Mouse (Mus musculus) liver, embryonic 16.5 days (tissue): ENCODE measurements around the gene Bmper. TPM values are rescaled to one million over a fixed set of nuclear protein-coding genes. Genes with fewer than 3 reads are reported as not detected.

ENCODE experiments used
- ATAC-seq: fragments of 200-750 bp; cut with Nextera tagmentation; 2 replicates; pipeline ENCODE4 v1.8.0; 2017; ENCODE audit warnings: low read depth, mild to moderate bottlenecking, moderate number of reproducible peaks, moderate library complexity
- H3K27ac ChIP-seq: fragments of 300-500 bp; sonication (generic); 2 replicates; pipeline ENCODE4 v1.5.1; 2014; ENCODE audit warnings: mild to moderate bottlenecking, low read length
- H3K27me3 ChIP-seq: fragments of 300-500 bp; sonication (generic); 2 replicates; pipeline ENCODE4 v1.6.1; 2014; ENCODE audit warnings: low read depth, low read length, mixed read lengths; ENCODE audit not compliant: control insufficient read depth, insufficient read depth
- H3K36me3 ChIP-seq: fragments of 300-500 bp; sonication (generic); 2 replicates; pipeline ENCODE4 v1.6.1; 2014; ENCODE audit warnings: mild to moderate bottlenecking; ENCODE audit not compliant: control insufficient read depth, insufficient read depth
- H3K4me1 ChIP-seq: fragments of 300-500 bp; sonication (generic); 2 replicates; pipeline ENCODE4 v1.6.1; 2014; ENCODE audit warnings: low read depth, low read length, mixed read lengths; ENCODE audit not compliant: control insufficient read depth
- H3K4me2 ChIP-seq: fragments of 300-500 bp; sonication (generic); 2 replicates; pipeline ENCODE4 v1.6.1; 2014; ENCODE audit warnings: low read depth, low read length, mixed read lengths
- H3K4me3 ChIP-seq: fragments of 300-500 bp; sonication (generic); 2 replicates; pipeline ENCODE4 v1.5.1; 2014; ENCODE audit warnings: low read depth, mild to moderate bottlenecking, low read length
- H3K9ac ChIP-seq: fragments of 300-500 bp; sonication (generic); 2 replicates; pipeline ENCODE4 v1.6.1; 2014; ENCODE audit warnings: low read depth, low read length
- H3K9me3 ChIP-seq: fragments of 300-500 bp; sonication (generic); replicated peaks from 2 replicates; pipeline ENCODE4 v1.6.1; 2016; ENCODE audit warnings: low read length; ENCODE audit not compliant: control insufficient read depth
- WGBS: fragments of 180-500 bp; shearing (Covaris S2); extraction: QIAGEN DNeasy Blood & Tissue Kit; methylation state at CpG from one replicate; pipeline ENCODE4 v1.1.7; 2014; ENCODE audit not compliant: insufficient replicate concordance; 5-methylcytosine and 5-hydroxymethylcytosine counted together
- polyA plus RNA-seq: library from polyadenylated mRNA; unstranded; fragments of >200 nt; fragmentation: Nextera tagmentation; extraction: Ambion mirVana; gene quantifications from 2 replicates; pipeline ENCODE4 v1.2.1, GENCODE M21; 2015

The Bmper gene
- polyA plus RNA-seq, 1 experiment from 2014 or later = 0.40 TPM

- Histone ChIP-seq H3K4me3 (no peak overlapping the region), H3K36me3 (no peaks in the 10 kb centered on the region), H3K4me1 (no peaks in the 10 kb centered on the region), H3K27ac (no peak overlapping the region), H3K9me3 (no peaks in the 10 kb centered on the region), H3K4me2 (no peak overlapping the region), H3K9ac (no peak overlapping the region), H3K27me3 (no peaks in the 10 kb centered on the region)
- no peak for ATAC-seq
- 40% methylated on average over 4 of the region's 4 CpGs for WGBS
Observed at GRCm38 (mm10) chr9:23306226-23306625, 83.3 kb downstream of the Bmper start.

GRCm38 (mm10) chr9:23307835-23308234 is 85.0 kb downstream of the Bmper start:
- no peaks in the 10 kb centered on the region for H3K9me3 ChIP-seq
- H3K9ac ChIP-seq = no peak overlapping the region
- 72% methylated on average over 2 of the region's 2 CpGs for WGBS
- no peaks in the 10 kb centered on the region for H3K27me3 ChIP-seq
- H3K36me3 ChIP-seq = no peaks in the 10 kb centered on the region
- no peak for ATAC-seq
- no peaks in the 10 kb centered on the region for H3K4me1 ChIP-seq
- H3K27ac ChIP-seq = no peak overlapping the region
- H3K4me2 ChIP-seq = no peak overlapping the region
- H3K4me3 ChIP-seq = no peak overlapping the region

GRCm38 (mm10) chr9:23310953-23311352 is 88.1 kb downstream of the Bmper start:
- Histone ChIP-seq H3K4me3 (no peak overlapping the region), H3K9ac (no peak overlapping the region), H3K4me1 (no peaks in the 10 kb centered on the region), H3K27ac (no peak overlapping the region), H3K36me3 (no peaks in the 10 kb centered on the region), H3K4me2 (no peak overlapping the region), H3K9me3 (no peaks in the 10 kb centered on the region), H3K27me3 (no peaks in the 10 kb centered on the region)
- 41% methylated on average over 3 of the region's 3 CpGs for WGBS
- ATAC-seq = no peak

- Histone ChIP-seq H3K27ac (no peak overlapping the region), H3K4me3 (no peak overlapping the region), H3K36me3 (no peaks in the 10 kb centered on the region), H3K27me3 (no peaks in the 10 kb centered on the region), H3K4me1 (no peaks in the 10 kb centered on the region), H3K9me3 (no peaks in the 10 kb centered on the region), H3K9ac (no peak overlapping the region), H3K4me2 (no peak overlapping the region)
- no peak for ATAC-seq
Observed at GRCm38 (mm10) chr9:23311956-23312355, 89.1 kb downstream of the Bmper start.

- no peak overlapping the region for H3K4me2 ChIP-seq
- no peaks in the 10 kb centered on the region for H3K9me3 ChIP-seq
- H3K4me3 ChIP-seq = no peak overlapping the region
- 48% methylated on average over 2 of the region's 2 CpGs for WGBS
- H3K4me1 ChIP-seq = no peaks in the 10 kb centered on the region
- no peak overlapping the region for H3K9ac ChIP-seq
- ATAC-seq = no peak
- no peak overlapping the region for H3K27ac ChIP-seq
- no peaks in the 10 kb centered on the region for H3K36me3 ChIP-seq
- no peaks in the 10 kb centered on the region for H3K27me3 ChIP-seq
Observed at GRCm38 (mm10) chr9:23312877-23313276, 90.0 kb downstream of the Bmper start.

GRCm38 (mm10) chr9:23315631-23316330 is 92.9 kb downstream of the Bmper start:
- Histone ChIP-seq H3K9me3 (no peaks in the 10 kb centered on the region), H3K4me2 (no peak overlapping the region), H3K27ac (no peak overlapping the region), H3K27me3 (no peaks in the 10 kb centered on the region), H3K4me1 (no peaks in the 10 kb centered on the region), H3K4me3 (no peak overlapping the region), H3K9ac (no peak overlapping the region), H3K36me3 (no peaks in the 10 kb centered on the region)
- ATAC-seq = no peak
- WGBS = 77% methylated on average over 5 of the region's 5 CpGs

GRCm38 (mm10) chr9:23327830-23328229 is 105.0 kb downstream of the Bmper start:
- Histone ChIP-seq H3K27ac (no peak overlapping the region), H3K27me3 (no peaks in the 10 kb centered on the region), H3K9ac (no peak overlapping the region), H3K9me3 (no peaks in the 10 kb centered on the region), H3K36me3 (no peaks in the 10 kb centered on the region), H3K4me3 (no peak overlapping the region), H3K4me1 (no peaks in the 10 kb centered on the region), H3K4me2 (no peak overlapping the region)
- no peak for ATAC-seq
- WGBS = 63% methylated on average over 3 of the region's 3 CpGs

GRCm38 (mm10) chr9:23333041-23333622 is 110.3 kb downstream of the Bmper start:
- Histone ChIP-seq H3K4me3 (no peak overlapping the region), H3K4me2 (no peak overlapping the region), H3K27me3 (no peaks in the 10 kb centered on the region), H3K9me3 (no peaks in the 10 kb centered on the region), H3K4me1 (no peaks in the 10 kb centered on the region), H3K36me3 (no peaks in the 10 kb centered on the region), H3K27ac (no peak overlapping the region), H3K9ac (no peak overlapping the region)
- ATAC-seq = no peak
- WGBS = 56% methylated on average over 3 of the region's 3 CpGs

GRCm38 (mm10) chr9:23340551-23340950 is 117.7 kb downstream of the Bmper start:
- Histone ChIP-seq H3K9me3 (no peaks in the 10 kb centered on the region), H3K9ac (no peak overlapping the region), H3K36me3 (no peaks in the 10 kb centered on the region), H3K27me3 (no peaks in the 10 kb centered on the region), H3K4me3 (no peak overlapping the region), H3K4me2 (no peak overlapping the region), H3K27ac (no peak overlapping the region), H3K4me1 (no peaks in the 10 kb centered on the region)
- ATAC-seq = no peak
